Mouse (Mus musculus) bone marrow macrophage, adult 2 months (primary cell): ENCODE data around the gene Ppfia2.

Experiments
- CTCF ChIP-seq: IDR thresholded peaks from 2 replicates; pipeline ENCODE4 v1.5.1; 2012; ENCODE audit warnings: low read depth, mild to moderate bottlenecking, low read length, moderate library complexity
- POLR2A ChIP-seq: IDR thresholded peaks from 2 replicates; pipeline ENCODE4 v1.6.1; 2012; ENCODE audit warnings: mild to moderate bottlenecking, low read depth, low read length, borderline replicate concordance

- TF ChIP-seq CTCF = no peak
- no peak for TF ChIP-seq POLR2A
These were observed 471.2 kb downstream of the Ppfia2 start for GRCm38 (mm10) chr10:106941380-106941779.
